Mouse (Mus musculus): ENCODE results near the gene Rnf43. TPM values are rescaled to one million over a fixed set of nuclear protein-coding genes. Genes with fewer than 3 reads are reported as not detected.

Rnf43 gene
- polyA plus RNA-seq, 1 experiment from 2014 or later = 6.0 TPM

- H3K27me3 ChIP-seq = peaks cover 24% of the 10 kb centered on the region
- DNase-seq (ENCODE audit: low read depth, low spot score) (no peak), ATAC-seq (no peak)
- POLR2A ChIA-PET = no interaction called here
- in situ Hi-C loops (cut with MboI; ENCODE audit: low pct_unique_long_range_greater_than_20kb) = no loop called here
- TF ChIP-seq CTCF (IDR thresholded peaks at IDR 0.05) = no peak
- CTCF ChIA-PET = no interaction called here
Observed at GRCm38 (mm10) chr11:87759609-87760005, 97.1 kb downstream of the Rnf43 start.

GRCm38 (mm10) chr11:87760301-87761081 is 98.0 kb downstream of the Rnf43 start, which contains the start of gene Tspoap1:
Gene Tspoap1 (plus strand): TSS chr11:87760541.
- no peak for TF ChIP-seq CTCF (IDR thresholded peaks at IDR 0.05)
- ChIA-PET CTCF (no interaction called here), POLR2A (no interaction called here)
- no peak for DNase-seq (ENCODE audit: low read depth, low spot score)
- in situ Hi-C loops (cut with MboI; ENCODE audit: low pct_unique_long_range_greater_than_20kb) = no loop called here
- peaks cover 24% of the 10 kb centered on the region for H3K27me3 ChIP-seq
- no peak for ATAC-seq

- DNase-seq (ENCODE audit: low read depth, low spot score) (no peak), ATAC-seq (no peak)
- in situ Hi-C loops (cut with MboI; ENCODE audit: low pct_unique_long_range_greater_than_20kb) = no loop called here
- CTCF ChIA-PET = no interaction called here
- POLR2A ChIA-PET = no interaction called here
- TF ChIP-seq CTCF (IDR thresholded peaks at IDR 0.05) = no peak
- H3K27me3 ChIP-seq = peaks cover 24% of the 10 kb centered on the region
Observed at GRCm38 (mm10) chr11:87761181-87761721, 98.7 kb downstream of the Rnf43 start.

- ATAC-seq (no peak), DNase-seq (ENCODE audit: low read depth, low spot score) (no peak)
- ChIA-PET POLR2A (no interaction called here), CTCF (no interaction called here)
- in situ Hi-C loops (cut with MboI; ENCODE audit: low pct_unique_long_range_greater_than_20kb) = no loop called here
- peaks cover 24% of the 10 kb centered on the region for H3K27me3 ChIP-seq
- TF ChIP-seq CTCF (IDR thresholded peaks at IDR 0.05) = no peak
Observed at GRCm38 (mm10) chr11:87761806-87762701, 99.5 kb downstream of the Rnf43 start.

- ATAC-seq = no peak
- no peak for DNase-seq (ENCODE audit: low read depth, low spot score)
- POLR2A ChIA-PET = no interaction called here
- peaks cover 24% of the 10 kb centered on the region for H3K27me3 ChIP-seq
- CTCF ChIA-PET = no interaction called here
- no peak for TF ChIP-seq CTCF (IDR thresholded peaks at IDR 0.05)
- in situ Hi-C loops (cut with MboI; ENCODE audit: low pct_unique_long_range_greater_than_20kb) = no loop called here
Observed at GRCm38 (mm10) chr11:87762702-87763385, 100.3 kb downstream of the Rnf43 start.

GRCm38 (mm10) chr11:87763511-87763987 is 101.0 kb downstream of the Rnf43 start:
- POLR2A ChIA-PET = no interaction called here
- DNase-seq (ENCODE audit: low read depth, low spot score) = no peak
- H3K27me3 ChIP-seq = peaks cover 24% of the 10 kb centered on the region
- no peak for ATAC-seq
- TF ChIP-seq CTCF (IDR thresholded peaks at IDR 0.05) = no peak
- in situ Hi-C loops (cut with MboI; ENCODE audit: low pct_unique_long_range_greater_than_20kb) = no loop called here
- CTCF ChIA-PET = no interaction called here

GRCm38 (mm10) chr11:87763988-87764876 is 101.7 kb downstream of the Rnf43 start:
- TF ChIP-seq CTCF (IDR thresholded peaks at IDR 0.05) = no peak
- in situ Hi-C loops (cut with MboI; ENCODE audit: low pct_unique_long_range_greater_than_20kb) = no loop called here
- DNase-seq (ENCODE audit: low read depth, low spot score) = no peak
- ChIA-PET CTCF (no interaction called here), POLR2A (interaction anchor here (0.5 kb wide), 1 partner anchor 71 kb away, joined by 3 read pairs; no protein-coding TSS in a partner anchor)
- H3K27me3 ChIP-seq = peaks cover 24% of the 10 kb centered on the region
- no peak for ATAC-seq

- ChIA-PET POLR2A (no interaction called here), CTCF (interaction anchor here (1.0 kb wide), 1 partner anchor 69 kb away, joined by 3 read pairs; no protein-coding TSS in a partner anchor)
- no peak for TF ChIP-seq CTCF (IDR thresholded peaks at IDR 0.05)
- H3K27me3 ChIP-seq = peaks cover 7% of the 10 kb centered on the region
- in situ Hi-C loops (cut with MboI; ENCODE audit: low pct_unique_long_range_greater_than_20kb) = no loop called here
- DNase-seq (ENCODE audit: low read depth, low spot score) (no peak), ATAC-seq (no peak)
Observed at GRCm38 (mm10) chr11:87768745-87769144, 106.2 kb downstream of the Rnf43 start.

- DNase-seq (ENCODE audit: low read depth, low spot score) (no peak), ATAC-seq (no peak)
- H3K27me3 ChIP-seq = peaks cover 7% of the 10 kb centered on the region
- in situ Hi-C loops (cut with MboI; ENCODE audit: low pct_unique_long_range_greater_than_20kb) = loop anchor here (5.0 kb wide), 1 partner anchor 109 kb away; the partner anchor contains the start of gene Rnf43
- CTCF ChIA-PET = interaction anchor here (0.8 to 2.5 kb wide), 4 partner anchors 30 to 137 kb away, joined by 3 to 10 read pairs (median 4); partner anchors contain the start of gene Rnf43
- no peak for TF ChIP-seq CTCF (IDR thresholded peaks at IDR 0.05)
- POLR2A ChIA-PET = no interaction called here
Observed at GRCm38 (mm10) chr11:87770989-87771388, 108.5 kb downstream of the Rnf43 start.

Data from Patski (cell line).